Mouse (Mus musculus) CD4-positive helper T cell, adult 2 months (primary cell): ENCODE measurements at regions not wholly inside any gene's neighbourhood (a gene's known extent, or its start where the extent isn't known, plus 50 kb on each side); places are given as distances from the start of the nearest gene placed in this dataset.
A peak's percentile ranks its signal among the peaks of the same experiment; 100 is the strongest.
"Not testable (repeated sequence)": the region's sequence is repeated elsewhere in the genome, so short reads cannot be mapped to it uniquely, and the experiment has no call there.

ENCODE experiments used
- DNase-seq: peaks from one replicate; pipeline ENCODE4 v3.0.0-alpha.2; 2012; ENCODE audit warnings: low read depth, missing footprints, low spot score

DNA sequence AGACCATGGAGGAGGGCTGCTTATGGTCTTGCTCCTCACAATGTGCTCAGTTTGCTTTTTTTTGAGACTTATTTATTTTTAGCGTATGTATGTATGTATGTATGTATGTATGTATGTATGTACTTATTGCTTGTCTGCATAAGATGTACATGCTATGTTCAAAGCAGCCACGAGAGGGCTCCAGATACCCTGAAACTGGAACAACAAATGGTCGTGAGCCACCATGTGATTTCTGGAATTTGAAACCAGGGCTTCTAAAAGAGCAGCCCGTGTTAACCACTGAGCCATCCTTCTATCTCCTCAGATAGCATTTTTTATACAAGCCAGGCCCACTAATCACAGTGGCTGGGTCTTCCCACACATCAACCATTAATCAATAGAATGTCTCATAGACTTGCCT lies 611.2 kb downstream of the 5730507C01Rik start:
- DNase-seq: no peak

DNA sequence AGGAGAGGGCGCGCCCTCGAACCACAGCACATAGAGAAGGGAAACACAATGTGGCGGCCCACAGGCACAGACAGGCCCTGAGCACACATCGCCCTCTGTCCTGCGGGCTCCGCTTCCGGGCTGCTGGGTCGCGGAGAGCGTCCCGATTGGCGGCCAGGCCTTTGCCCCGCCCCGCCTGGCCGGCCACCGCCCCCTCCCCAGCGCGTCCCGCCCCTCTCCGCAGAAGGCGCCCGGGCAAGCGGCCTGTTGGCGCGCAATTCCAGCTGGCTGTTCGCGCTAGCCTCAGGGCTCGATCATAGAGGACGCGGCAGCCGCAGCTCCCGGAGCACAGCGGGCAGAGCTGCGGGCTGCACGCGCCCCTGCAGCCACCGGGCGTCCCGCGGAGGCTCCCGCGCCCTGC lies 661.3 kb downstream of the 5730507C01Rik start:
- DNase-seq: no peak

DNA sequence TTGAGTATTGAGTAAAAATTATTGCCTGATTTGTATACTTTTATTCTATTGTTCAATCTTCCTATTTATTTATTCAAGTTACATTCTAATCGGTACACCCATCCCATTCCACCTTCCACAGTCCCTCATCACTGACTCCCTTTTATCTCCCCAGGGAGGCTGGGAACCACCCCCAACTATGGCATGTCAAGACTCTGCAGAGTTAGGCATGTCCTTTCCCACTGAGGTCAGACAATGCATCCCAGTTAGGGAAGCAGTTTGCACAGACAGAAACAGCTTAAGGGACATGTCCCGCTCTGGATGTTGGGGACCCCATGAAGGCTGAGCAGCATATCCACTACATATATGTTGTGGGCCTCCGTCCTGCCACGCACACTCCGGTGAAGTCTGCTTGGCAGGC lies 678.1 kb downstream of the 5730507C01Rik start:
- no peak for DNase-seq

DNA sequence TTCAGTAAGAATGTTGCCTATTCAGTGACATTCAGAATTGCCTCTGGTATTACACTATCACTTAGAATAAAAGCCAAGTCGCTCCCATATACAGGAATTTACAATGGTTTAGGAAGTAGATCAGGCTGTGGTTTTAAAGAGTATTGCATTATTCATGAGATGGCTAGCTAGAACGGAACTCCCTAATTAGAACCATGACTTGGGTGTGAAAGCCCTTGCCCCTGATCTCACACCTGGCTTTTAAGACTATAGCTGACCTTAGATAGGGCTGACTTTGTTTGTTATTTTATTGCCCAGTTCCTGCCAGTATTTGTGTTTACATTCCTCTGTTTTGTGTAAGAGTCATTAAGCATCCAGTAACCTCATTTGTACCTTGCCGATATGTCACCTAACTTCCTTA lies 678.7 kb downstream of the 5730507C01Rik start:
- DNase-seq: not testable (repeated sequence)

DNA sequence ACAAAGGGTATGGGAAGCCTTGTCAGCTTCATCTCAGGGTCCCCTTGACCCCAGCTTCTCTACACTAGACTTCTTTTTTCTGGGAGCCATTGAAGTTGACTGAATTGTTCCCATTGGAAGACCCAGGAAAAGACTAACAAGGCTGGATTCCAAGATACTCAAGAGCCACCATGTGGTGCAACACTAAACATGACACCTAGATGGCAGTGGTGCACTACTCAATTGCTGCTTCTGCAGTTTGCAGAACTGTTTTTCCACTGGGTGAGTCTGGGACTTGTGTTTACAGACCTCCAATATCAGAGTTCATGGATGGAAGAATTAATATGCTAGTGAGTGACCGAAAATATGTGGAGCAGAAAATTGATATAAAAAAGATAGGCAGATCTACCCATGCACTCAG lies 709.7 kb downstream of the 5730507C01Rik start:
- DNase-seq: not testable (repeated sequence)

DNA sequence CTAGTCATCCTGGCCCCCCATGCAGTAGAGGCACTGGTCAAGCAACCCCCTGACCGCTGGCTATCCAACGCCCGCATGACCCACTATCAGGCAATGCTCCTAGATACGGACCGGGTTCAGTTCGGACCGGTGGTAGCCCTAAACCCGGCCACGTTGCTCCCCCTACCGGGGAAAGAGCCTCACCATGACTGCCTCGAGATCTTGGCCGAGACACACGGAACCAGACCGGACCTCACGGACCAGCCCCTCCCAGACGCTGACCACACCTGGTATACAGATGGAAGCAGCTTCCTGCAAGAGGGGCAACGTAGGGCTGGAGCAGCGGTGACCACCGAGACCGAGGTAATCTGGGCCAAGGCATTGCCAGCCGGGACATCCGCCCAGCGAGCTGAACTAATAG lies 707.6 kb upstream of the Gm21863 start:
- DNase-seq: not testable (repeated sequence)

DNA sequence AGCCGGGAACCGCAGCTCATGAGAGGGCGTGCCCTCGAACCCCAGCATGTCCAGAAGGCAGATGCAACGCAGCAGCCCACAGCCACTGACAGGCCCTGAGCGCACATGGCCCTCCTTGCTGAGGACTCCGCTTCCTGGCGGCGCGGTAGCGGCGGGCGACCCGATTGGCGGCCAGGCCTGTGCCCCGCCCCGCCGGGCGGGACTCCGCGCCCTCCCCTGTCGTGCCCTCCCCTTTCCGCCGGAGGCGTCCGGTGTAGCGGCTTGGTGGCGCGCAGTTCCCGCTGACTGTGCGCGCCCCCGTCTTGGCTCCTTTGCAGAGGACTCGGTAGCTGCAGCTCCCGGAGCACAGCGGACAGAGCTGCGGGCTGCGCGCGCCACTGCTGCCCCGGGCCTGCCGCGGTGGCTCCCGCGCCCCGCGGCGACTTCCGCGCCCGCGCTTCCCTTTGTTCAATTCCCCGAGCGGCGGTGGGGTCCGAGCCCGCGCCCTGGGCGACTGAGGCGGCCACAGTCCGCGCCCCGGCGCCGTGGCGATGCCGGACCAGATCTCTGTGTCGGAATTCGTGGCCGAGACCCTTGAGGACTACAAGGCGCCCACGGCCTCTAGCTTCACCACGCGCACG lies 665.9 kb upstream of the Gm21863 start:
- DNase-seq: peak; percentile 11

DNA sequence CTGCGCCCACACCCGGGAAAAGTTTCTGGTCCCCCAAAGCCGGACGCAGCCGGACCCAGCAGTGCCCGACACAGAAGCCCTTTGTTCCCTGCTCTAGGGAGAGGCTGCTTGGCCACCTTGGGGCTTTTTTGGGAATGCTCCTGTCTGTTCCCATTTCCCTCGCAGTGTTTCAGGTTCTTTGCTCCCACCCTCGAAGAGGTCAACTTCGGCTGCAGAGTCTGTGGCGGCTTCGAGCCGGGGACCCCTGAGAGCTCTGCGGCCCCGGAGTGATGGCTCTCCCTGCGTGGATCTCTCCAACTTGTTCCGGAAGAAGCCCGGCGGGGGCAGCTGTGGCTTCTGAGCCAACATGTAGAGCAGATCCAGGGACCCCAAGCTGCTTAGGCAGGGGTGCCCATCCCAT lies 665.3 kb upstream of the Gm21863 start:
- not testable (repeated sequence) for DNase-seq

DNA sequence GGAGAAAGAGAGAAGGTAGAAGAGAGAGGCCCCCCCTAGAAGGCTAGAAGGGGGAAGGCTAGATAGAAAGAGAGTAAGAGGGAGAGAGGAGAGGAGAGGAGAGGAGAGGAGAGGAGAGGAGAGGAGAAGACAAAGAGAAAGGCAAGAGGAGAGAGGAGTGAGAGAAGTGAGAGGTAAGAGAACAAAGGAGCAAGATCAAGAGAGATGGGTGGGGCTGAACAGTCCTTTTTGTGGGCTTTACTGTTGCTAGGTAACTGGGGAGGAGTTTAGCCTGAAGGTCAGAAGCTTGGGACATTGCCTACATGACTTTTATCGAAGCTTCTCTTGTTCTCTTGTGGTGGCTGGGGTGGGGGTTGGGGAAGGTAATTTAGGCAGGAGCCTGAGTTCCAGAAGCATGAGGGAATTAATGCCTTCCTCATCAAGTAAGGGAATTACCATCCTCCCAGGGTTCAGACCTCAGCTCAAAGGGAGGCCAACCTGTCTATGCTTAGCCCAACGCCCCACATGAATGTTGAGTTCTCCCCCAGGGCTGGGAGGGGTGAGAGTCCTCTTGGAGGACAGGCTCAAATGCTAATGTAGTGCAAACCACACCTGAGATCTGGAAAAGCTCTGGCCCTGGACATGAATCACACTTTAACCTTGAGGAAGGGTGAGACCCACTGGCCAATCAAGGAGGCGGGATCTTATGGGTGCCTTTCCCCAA lies 662.1 kb upstream of the Gm21863 start:
- not testable (repeated sequence) for DNase-seq
